Mouse (Mus musculus): ENCODE data around the gene B3glct.

DNA sequence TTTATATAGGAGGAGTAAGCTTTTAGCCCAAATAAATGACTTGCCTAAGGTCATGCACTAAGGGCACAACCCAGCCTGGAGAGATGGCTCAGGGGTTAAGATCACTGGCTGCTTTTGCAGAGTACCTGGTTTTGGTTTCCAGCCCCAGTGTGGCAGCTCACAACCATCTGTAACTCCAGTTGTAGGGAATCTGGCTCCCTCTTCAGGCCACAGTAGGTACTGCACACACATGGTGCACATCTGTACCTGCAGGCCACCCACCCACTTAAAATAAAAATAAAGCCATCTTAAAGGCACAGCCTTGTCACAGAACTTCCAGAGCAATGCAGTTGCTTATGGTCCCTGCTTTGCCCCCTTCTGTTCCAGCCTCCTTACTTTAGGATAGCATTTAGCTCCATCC is 24.7 kb downstream of the B3glct start:
- no peak for TF ChIP-seq CTCF (IDR thresholded peaks at IDR 0.05; ENCODE audit: borderline replicate concordance, insufficient read depth, low read length)
- TF ChIP-seq POLR2A (IDR thresholded peaks at IDR 0.05; ENCODE audit: low read depth, low read length): no peak
